Mouse (Mus musculus) bone marrow, adult 2 months (tissue): ENCODE measurements around the gene Olfr288. TPM values are rescaled to one million over a fixed set of nuclear protein-coding genes. Genes with fewer than 3 reads are reported as not detected.

ENCODE experiments used
- H3K27ac ChIP-seq: fragments of 200-500 bp; 2 replicates; pipeline ENCODE4 v1.5.1; 2012; ENCODE audit warnings: low read depth, mild to moderate bottlenecking, control low read depth, inconsistent platforms, low read length; ENCODE audit not compliant: control insufficient read depth, poor library complexity, insufficient read depth
- H3K4me1 ChIP-seq: fragments of 200-500 bp; 2 replicates; pipeline ENCODE4 v1.6.1; 2011; ENCODE audit warnings: low read length; ENCODE audit not compliant: control insufficient read depth, insufficient read depth
- H3K4me3 ChIP-seq: fragments of 200-500 bp; replicated peaks from 2 replicates; pipeline ENCODE3; 2011; ENCODE audit warnings: mild to moderate bottlenecking, low read depth, low read length, control low read depth; ENCODE audit not compliant: control insufficient read depth
- CTCF ChIP-seq: fragments of 200-500 bp; IDR thresholded peaks from 2 replicates; pipeline ENCODE4 v1.5.1; 2011; ENCODE audit warnings: low read length, control low read depth; ENCODE audit not compliant: control insufficient read depth, insufficient read depth
- POLR2A ChIP-seq: fragments of 200-500 bp; IDR thresholded peaks from 2 replicates; pipeline ENCODE4 v1.6.1; 2011; ENCODE audit warnings: low read depth, mild to moderate bottlenecking, control low read depth, low read length, borderline replicate concordance; ENCODE audit not compliant: control insufficient read depth
- WGBS: fragments of 180-500 bp; shearing (Covaris S2); methylation state at CpG from one replicate; pipeline ENCODE4 v1.1.7; 2018; 5-methylcytosine and 5-hydroxymethylcytosine counted together
- polyA plus RNA-seq: library from polyadenylated mRNA; stranded (reverse); fragments of >200 nt; gene quantifications from 2 replicates; pipeline ENCODE4 v1.2.4, GENCODE M21; 2011; ENCODE audit warnings: low replicate concordance; ENCODE audit not compliant: missing spikeins, insufficient read depth, insufficient read length

The Olfr288 gene
- not detected in 2 replicates for polyA plus RNA-seq

DNA sequence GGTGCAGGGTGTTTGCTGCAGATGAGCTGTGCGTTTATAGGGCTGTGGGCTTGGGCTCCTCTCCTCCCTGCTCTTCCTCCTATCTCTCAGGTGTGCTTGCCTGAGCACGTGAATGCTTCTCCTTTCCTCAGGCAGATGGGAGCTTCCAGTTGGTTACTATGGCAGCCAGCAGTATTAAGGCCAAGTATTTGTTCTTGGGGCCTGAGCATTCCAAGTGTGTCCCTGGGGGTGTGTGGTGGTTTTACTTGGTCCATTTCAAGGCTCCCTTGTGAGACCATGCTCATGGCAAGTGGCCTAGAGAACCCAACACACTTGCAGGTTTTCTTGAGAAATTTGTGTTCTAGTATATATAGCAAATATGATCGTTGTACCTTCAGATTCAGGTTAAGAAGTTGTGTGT lies at the start of gene Olfr288:
TSS of gene Olfr288 (minus strand) at position 101 of the 400 bp plus-strand sequence.
- Histone ChIP-seq H3K4me1 (no peaks in the 10 kb centered on the region; the same call in 1 of the 2 replicates), H3K4me3 (no peak within 1 kb of the TSS), H3K27ac (no peak within 1 kb of the TSS)
- 69% methylated on average over 3 of the region's 3 CpGs for WGBS
- TF ChIP-seq POLR2A, result no peak
- no peak for TF ChIP-seq CTCF

DNA sequence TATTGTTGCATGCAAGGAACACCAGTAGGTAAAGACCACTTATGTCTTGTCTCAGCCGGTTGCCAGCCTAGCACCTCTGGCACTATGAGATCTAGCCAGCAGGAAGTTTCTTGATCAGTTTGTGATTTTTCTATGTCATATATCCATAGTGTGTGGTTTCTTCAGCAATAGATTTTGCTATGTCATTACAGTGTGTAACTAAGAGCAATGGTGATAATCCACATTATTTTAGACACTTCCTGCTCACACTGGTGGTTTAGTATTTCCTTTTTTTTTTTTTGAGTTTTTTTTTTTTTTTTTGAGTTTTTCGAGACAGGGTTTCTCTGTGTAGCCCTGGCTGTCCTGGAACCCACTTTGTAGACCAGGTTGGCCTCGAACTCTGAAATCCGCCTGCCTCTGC lies 40.1 kb upstream of the Olfr288 start:
- WGBS, result 44% methylated on average over 4 of the region's 4 CpGs
- TF ChIP-seq POLR2A (no peak), CTCF (no peak)
- H3K4me3 ChIP-seq, result no peak overlapping the region
- H3K27ac ChIP-seq, result no peak overlapping the region
- no peaks in the 10 kb centered on the region; the same call in 1 of the 2 replicates for H3K4me1 ChIP-seq

DNA sequence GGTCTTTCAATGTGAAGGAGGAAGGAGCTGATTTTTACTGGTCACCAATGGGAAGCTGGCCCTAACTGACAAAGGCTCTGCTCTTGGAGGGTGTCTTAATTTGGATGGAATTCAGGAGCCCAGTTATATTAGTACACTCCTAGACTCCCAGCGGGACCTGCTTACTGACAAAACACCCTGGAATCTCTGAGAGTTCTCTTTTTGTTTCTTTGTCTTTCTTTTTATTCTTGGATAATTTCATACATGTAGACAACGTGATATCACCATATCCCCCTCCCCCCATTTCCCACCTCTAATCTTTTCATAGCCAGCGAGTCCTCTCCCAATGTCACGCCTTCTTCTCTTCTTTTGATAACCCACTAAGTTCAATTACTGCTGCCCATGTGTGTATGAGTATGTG lies 39.0 kb upstream of the Olfr288 start, which contains the start of gene Olfr286:
TSS of gene Olfr286 (minus strand) at position 101 of the 400 bp plus-strand sequence.
- Histone ChIP-seq H3K27ac (no peak within 1 kb of the TSS), H3K4me1 (no peaks in the 10 kb centered on the region; the same call in 1 of the 2 replicates), H3K4me3 (no peak within 1 kb of the TSS)
- TF ChIP-seq POLR2A (no peak), CTCF (no peak)
- WGBS, result 80% methylated on average over 4 of the region's 4 CpGs

DNA sequence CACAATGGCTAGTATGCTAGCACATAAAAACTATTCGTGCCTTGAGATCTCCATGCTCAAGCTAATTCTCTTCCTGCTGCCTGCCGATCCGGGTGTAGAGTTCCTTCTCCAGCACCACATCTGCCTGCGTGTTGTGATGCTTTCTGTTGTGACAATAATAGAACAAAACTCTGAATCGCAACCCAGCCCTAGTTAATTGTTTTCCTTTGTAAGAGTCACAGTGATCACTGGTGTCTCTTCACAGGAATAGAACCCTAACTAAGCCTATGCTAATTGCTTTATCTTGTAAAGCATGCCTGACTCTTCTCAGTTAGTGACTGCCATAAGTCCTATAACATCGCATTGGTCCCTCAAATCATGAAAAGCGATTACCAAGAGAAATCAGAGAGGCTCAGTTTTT lies 30.8 kb upstream of the Olfr288 start:
- no peak overlapping the region for H3K4me3 ChIP-seq
- TF ChIP-seq POLR2A (no peak), CTCF (no peak)
- no peak overlapping the region for H3K27ac ChIP-seq
- 67% methylated on average over 7 of the region's 7 CpGs for WGBS
- H3K4me1 ChIP-seq, result no peaks in the 10 kb centered on the region

DNA sequence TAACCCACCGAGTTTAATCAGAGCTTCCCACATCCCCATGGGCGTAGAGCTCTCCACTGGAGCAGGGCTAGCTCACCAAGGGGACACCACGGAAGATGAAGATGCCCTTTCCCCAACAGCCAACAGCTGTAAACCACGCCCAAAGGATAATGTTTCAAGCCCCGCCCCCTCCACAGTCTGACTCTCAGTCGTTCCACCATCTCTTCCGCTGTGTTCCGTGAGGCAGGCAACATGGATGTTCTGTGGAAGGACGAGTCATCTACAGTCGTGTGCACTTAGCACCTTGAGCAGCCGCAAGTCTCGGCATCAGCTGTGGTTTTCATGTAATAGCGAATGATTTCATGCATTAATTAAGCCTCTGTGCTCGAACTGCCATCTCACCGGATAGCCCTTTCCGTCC lies 30.3 kb upstream of the Olfr288 start:
- Histone ChIP-seq H3K27ac (no peak overlapping the region), H3K4me1 (no peaks in the 10 kb centered on the region), H3K4me3 (no peak overlapping the region)
- no peak for TF ChIP-seq CTCF
- no peak for TF ChIP-seq POLR2A
- WGBS, result 48% methylated on average over 16 of the region's 16 CpGs

DNA sequence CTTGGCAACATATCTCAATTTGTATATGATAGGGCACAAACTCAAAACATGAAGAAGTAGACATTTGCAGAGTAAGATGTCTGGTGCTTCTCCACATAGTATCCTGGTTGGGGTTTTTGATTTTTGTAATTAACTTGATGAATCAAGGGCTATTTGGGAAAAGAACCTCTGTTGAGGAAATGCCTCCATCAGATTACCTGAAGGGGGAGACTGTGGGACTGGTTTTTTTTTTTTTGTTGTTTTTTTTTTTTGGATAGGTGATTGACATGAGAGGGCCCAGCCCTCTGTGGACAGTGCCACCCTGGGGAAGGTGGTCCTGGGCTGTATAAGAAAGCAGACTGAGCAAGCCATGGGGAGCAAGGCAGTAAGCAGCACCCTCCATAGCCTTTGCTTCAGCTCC lies 27.0 kb upstream of the Olfr288 start:
- no peaks in the 10 kb centered on the region for H3K4me1 ChIP-seq
- TF ChIP-seq POLR2A, result no peak
- no peak for TF ChIP-seq CTCF
- H3K27ac ChIP-seq, result no peak overlapping the region
- no peak overlapping the region for H3K4me3 ChIP-seq

DNA sequence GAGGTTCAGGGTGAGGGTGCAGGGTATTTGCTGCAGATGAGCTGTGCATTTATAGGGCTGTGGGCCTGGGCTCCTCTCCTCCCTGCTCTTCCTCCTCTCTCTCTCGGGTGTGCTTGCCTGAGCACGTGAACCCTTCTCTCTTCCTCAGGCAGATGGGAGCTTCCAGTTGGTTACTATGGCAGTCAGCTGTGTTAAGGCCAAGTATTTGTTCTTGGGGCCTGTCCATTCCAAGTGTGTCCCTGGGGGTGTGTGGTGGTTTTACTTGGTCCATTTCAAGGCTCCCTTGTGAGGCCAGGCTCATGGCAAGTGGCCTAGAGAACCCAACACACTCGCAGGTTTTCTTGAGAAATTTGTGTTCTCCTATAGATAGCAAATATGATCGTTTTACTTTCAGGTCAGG lies 25.5 kb upstream of the Olfr288 start, which contains the start of the genes Gm44579 and Olfr287:
TSS of gene Gm44579 (minus strand) at position 101 of the 400 bp plus-strand sequence.
TSS of gene Olfr287 (minus strand) at position 180 of the 400 bp plus-strand sequence.
- 68% methylated on average over 4 of the region's 4 CpGs for WGBS
- TF ChIP-seq CTCF (no peak), POLR2A (no peak)
- H3K4me1 ChIP-seq, result no peaks in the 10 kb centered on the region
- H3K27ac ChIP-seq, result no peak within 1 kb of the TSS
- no peak within 1 kb of the TSS for H3K4me3 ChIP-seq

DNA sequence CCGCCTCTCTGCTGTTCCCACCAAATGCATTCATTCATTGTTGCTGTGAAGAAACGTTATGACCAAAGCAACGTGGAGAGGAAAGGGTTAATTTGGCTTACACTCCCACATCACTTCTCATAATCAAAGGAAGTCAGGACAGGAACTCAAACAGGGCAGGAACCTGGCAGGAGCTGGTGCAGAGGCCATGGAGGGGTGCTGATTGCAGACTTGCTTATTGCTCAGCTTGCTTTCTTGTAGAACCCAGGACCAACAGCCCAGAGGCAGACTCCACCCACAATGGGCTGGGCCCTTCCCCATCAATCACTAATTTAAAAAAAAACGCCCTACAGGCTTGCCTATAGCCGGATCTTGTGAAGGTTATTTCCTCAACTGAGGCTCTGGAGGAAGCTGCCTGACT lies 18.8 kb upstream of the Olfr288 start:
- Histone ChIP-seq H3K27ac (no peak overlapping the region), H3K4me3 (no peak overlapping the region), H3K4me1 (no peaks in the 10 kb centered on the region; the same call in 1 of the 2 replicates)
- WGBS, result 39% methylated on average over 5 of the region's 5 CpGs
- no peak for TF ChIP-seq CTCF
- no peak for TF ChIP-seq POLR2A
